Mouse (Mus musculus): Measurements from ENCODE around the gene Crp. TPM values are rescaled to one million over a fixed set of nuclear protein-coding genes. Genes with fewer than 3 reads are reported as not detected.
A peak's percentile ranks its signal among the peaks of the same experiment; 100 is the strongest.

Crp gene
- polyA plus RNA-seq, 1 experiment from 2014 or later = 9.1 TPM

DNA sequence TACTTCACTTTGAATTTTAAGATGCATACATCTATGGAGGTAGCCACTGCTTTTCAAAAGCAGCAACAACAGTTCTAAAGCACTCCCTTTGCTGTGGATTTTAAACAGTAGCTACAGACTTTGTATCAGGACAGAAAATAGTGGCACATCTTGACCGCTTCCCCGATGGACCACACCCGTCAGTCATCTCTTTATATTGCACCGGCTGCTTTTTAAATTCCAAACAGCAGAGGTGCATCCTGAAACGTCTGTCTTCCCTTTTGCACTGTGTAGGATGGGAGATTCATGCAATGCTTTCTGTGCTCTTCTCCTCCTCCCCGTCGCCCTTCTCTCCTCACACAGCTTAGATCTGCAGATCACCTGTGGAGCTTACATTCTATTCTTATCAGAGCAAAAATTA is 57.3 kb downstream of the Crp start:
- H3K9me3 ChIP-seq (replicated peaks) = no peaks in the 10 kb centered on the region
- H3K27me3 ChIP-seq (replicated peaks) = no peaks in the 10 kb centered on the region
- no peak overlapping the region for H3K9ac ChIP-seq
- H3K27ac ChIP-seq = no peak overlapping the region
- H3K4me1 ChIP-seq = no peaks in the 10 kb centered on the region
- 54% methylated on average over 7 of the region's 7 CpGs for WGBS (ENCODE audit: insufficient replicate concordance)
- H3K36me3 ChIP-seq = no peaks in the 10 kb centered on the region
- H3K4me3 ChIP-seq = no peak overlapping the region
- ATAC-seq = no peak
- no peak overlapping the region for H3K4me2 ChIP-seq

DNA sequence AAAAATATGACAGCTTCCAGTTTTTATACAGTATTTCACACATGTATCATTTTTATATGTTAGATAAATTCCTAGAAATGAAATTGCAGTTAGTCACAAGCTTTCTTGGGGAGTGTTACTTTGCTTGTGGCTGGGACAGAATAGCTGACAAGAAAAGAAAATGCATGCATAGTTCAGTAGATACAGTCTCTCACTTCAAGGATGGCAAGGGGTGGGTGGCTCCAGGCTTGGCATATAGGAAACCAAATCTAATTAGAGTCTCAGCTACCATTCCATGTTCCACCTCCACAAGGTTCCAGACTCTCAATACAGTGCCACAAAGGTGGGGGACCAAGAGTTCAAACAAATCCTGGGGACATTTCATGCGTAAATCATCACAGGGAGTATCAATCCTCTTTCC is 61.7 kb downstream of the Crp start:
- no peak overlapping the region for H3K9ac ChIP-seq
- H3K4me2 ChIP-seq = no peak overlapping the region
- no peaks in the 10 kb centered on the region for H3K9me3 ChIP-seq (replicated peaks)
- H3K4me1 ChIP-seq = no peaks in the 10 kb centered on the region
- H3K27ac ChIP-seq = no peak overlapping the region
- no peak overlapping the region for H3K4me3 ChIP-seq
- 54% methylated on average over 1 of the region's 1 CpGs for WGBS (ENCODE audit: insufficient replicate concordance)
- ATAC-seq = no peak
- no peaks in the 10 kb centered on the region for H3K27me3 ChIP-seq (replicated peaks)
- H3K36me3 ChIP-seq = no peaks in the 10 kb centered on the region

DNA sequence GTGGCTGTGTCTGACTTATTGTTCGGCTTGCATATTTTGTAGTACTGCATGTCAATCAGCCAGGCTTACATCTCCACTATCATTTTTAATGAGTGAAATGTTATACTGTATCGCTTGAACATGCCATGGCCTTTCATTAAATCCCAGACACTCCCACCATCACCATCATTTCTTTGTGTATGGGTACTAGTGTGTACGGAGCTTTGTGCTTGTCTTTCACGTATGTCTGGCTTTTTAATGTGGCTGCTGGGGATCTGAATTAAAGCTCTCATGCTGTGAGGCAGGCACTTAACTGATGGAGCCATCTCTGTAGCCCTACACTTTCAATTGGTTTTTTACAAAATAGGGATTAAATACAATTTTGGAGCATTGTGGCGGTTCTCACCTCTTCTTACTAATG is 81.3 kb downstream of the Crp start:
- Histone ChIP-seq H3K9ac (no peak overlapping the region), H3K36me3 (no peaks in the 10 kb centered on the region)
- 73% methylated on average over 5 of the region's 5 CpGs for WGBS (ENCODE audit: insufficient replicate concordance)

DNA sequence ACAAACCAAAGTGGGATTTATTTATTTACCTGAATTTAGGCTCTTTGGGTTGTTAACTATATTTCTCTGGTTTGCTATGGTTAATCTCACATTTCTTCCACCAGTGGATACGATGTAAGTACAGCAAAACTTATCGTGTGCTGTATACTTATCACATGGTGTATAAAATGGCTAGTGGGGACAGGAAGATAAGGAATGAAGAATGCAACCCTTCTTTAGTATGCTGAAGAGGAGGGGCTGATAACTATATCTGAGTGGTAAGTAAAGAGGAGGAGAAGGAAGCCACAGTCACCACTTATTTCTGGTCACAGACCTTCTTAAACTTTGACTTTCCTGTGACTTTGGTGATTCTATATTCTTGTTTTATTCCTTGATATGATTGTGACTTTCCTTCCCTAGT is 87.5 kb downstream of the Crp start:
- Histone ChIP-seq H3K4me2 (no peak overlapping the region), H3K9me3 (replicated peaks) (no peaks in the 10 kb centered on the region), H3K4me1 (no peaks in the 10 kb centered on the region), H3K9ac (no peak overlapping the region), H3K36me3 (no peaks in the 10 kb centered on the region), H3K27me3 (replicated peaks) (no peaks in the 10 kb centered on the region), H3K4me3 (no peak overlapping the region), H3K27ac (no peak overlapping the region)
- 37% methylated on average over 2 of the region's 2 CpGs for WGBS (ENCODE audit: insufficient replicate concordance)
- ATAC-seq = peak; percentile 61; the same call in 1 of the 2 replicates

More for the DNA sequence above, 81.3 kb downstream of the Crp start:
- H3K4me1 ChIP-seq = no peaks in the 10 kb centered on the region
- H3K27me3 ChIP-seq (replicated peaks) = no peaks in the 10 kb centered on the region
- no peak overlapping the region for H3K4me2 ChIP-seq
- no peak overlapping the region for H3K4me3 ChIP-seq
- H3K27ac ChIP-seq = no peak overlapping the region
- ATAC-seq = no peak
- no peaks in the 10 kb centered on the region for H3K9me3 ChIP-seq (replicated peaks)

DNA sequence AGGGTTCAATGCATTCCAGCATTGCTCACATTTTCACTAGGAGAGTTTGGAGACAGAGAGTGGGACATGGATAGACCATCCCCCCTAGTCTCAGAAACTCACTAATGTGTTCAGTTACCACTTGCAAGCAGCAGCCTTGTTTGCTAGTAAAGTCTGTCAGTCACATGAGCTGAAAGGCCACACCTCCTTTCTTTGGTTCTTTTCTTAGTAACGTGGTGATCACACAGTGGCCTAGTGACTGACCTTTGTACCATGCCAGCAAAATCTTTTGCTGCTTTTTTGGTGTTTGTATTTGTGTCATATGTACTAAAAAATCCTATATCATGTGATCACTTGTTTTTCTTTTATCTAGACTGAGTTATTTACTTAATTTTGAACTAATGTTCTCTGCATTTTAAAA is 88.0 kb downstream of the Crp start:
- ATAC-seq = no peak
- no peaks in the 10 kb centered on the region for H3K9me3 ChIP-seq (replicated peaks)
- H3K4me3 ChIP-seq = no peak overlapping the region
- H3K27me3 ChIP-seq (replicated peaks) = no peaks in the 10 kb centered on the region
- WGBS (ENCODE audit: insufficient replicate concordance) = 15% methylated on average over 1 of the region's 1 CpGs
- H3K4me1 ChIP-seq = no peaks in the 10 kb centered on the region
- H3K4me2 ChIP-seq = no peak overlapping the region
- H3K27ac ChIP-seq = no peak overlapping the region
- no peak overlapping the region for H3K9ac ChIP-seq
- no peaks in the 10 kb centered on the region for H3K36me3 ChIP-seq

DNA sequence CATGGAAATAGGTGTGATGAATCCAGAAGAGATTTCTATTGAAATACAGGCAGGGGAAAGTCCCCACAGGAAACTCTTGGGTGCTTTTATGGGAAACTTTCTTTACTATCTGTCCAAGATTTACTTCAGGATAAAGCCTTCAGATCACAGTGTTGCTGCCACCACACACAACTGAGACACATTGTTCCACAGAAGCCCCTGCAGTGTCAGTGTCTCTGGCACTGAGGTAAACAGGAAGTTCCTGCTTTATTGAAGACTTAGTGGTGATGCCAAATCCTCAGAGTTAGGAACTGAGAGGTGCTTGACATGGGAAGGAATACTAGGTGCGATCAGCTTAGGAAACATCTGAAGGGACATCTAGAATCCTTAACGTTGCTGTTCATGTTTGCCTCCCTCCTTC is 131.1 kb downstream of the Crp start:
- no peak for ATAC-seq
- Histone ChIP-seq H3K36me3 (no peaks in the 10 kb centered on the region), H3K9ac (no peak overlapping the region), H3K9me3 (replicated peaks) (no peaks in the 10 kb centered on the region), H3K4me1 (no peaks in the 10 kb centered on the region), H3K27me3 (replicated peaks) (no peaks in the 10 kb centered on the region), H3K4me3 (no peak overlapping the region), H3K27ac (no peak overlapping the region), H3K4me2 (no peak overlapping the region)
- WGBS (ENCODE audit: insufficient replicate concordance) = 65% methylated on average over 2 of the region's 2 CpGs

DNA sequence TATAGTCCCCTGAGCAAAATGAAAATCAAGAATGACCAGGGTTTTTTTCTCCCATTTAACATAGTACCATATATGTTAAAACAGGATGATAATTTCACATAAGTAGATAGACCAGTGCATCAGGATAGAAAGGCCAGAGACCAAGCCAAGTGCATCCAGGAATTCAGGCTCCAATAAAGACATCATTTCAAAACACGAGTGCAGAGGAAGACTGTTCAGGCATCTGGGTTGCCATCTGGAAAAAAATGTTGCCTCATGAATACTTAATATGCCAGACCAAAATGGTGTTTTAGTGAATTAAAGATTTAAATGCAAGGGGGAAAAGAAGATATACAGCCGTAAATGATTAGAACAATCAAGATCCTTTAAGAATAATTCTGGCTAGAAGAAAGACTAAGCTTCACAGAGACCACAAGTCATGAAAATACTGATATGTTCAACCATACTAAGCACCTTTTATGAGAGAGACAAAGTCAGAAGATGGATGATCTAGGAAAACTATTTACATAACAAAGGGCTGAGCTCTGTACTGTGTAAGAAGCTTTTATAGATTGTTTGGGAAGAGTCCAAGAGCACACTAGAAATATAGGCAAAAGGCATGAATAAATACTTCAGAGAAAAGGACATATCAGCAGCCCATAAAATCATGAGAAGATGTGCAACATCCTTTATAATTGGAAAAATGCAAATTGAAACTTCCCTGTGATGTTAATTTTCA is 149.3 kb downstream of the Crp start:
- no peak overlapping the region for H3K4me3 ChIP-seq
- ATAC-seq = no peak
- no peaks in the 10 kb centered on the region for H3K4me1 ChIP-seq
- H3K4me2 ChIP-seq = no peak overlapping the region
- H3K9ac ChIP-seq = no peak overlapping the region
- WGBS (ENCODE audit: insufficient replicate concordance) = 52% methylated on average over 2 of the region's 2 CpGs
- no peaks in the 10 kb centered on the region for H3K27me3 ChIP-seq (replicated peaks)
- H3K27ac ChIP-seq = no peak overlapping the region
- H3K36me3 ChIP-seq = no peaks in the 10 kb centered on the region
- H3K9me3 ChIP-seq (replicated peaks) = no peaks in the 10 kb centered on the region

DNA sequence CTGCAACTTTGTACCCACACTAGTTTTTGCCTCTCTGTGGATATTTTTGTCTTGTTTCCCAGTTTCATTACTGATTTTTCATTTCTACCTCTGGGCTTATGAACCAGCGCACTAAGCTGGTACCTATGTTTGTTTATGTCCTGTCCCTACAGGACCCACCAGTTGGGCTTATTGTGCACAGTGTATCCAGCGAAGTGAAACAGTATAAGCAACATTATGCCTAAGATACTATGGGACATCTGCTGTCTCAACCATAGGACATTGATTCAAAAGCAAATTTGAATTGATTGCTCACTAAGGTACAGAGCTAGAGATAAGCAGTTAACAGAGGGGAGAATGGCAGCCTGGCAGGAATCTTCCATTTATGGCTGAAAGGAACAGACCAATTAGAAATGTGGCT is 150.3 kb downstream of the Crp start:
- no peaks in the 10 kb centered on the region for H3K9me3 ChIP-seq (replicated peaks)
- no peak overlapping the region for H3K9ac ChIP-seq
- no peaks in the 10 kb centered on the region for H3K4me1 ChIP-seq
- H3K4me2 ChIP-seq = no peak overlapping the region
- ATAC-seq = no peak
- no peak overlapping the region for H3K27ac ChIP-seq
- no peaks in the 10 kb centered on the region for H3K27me3 ChIP-seq (replicated peaks)
- H3K4me3 ChIP-seq = no peak overlapping the region
- WGBS (ENCODE audit: insufficient replicate concordance) = 58% methylated on average over 2 of the region's 2 CpGs
- no peaks in the 10 kb centered on the region for H3K36me3 ChIP-seq

DNA sequence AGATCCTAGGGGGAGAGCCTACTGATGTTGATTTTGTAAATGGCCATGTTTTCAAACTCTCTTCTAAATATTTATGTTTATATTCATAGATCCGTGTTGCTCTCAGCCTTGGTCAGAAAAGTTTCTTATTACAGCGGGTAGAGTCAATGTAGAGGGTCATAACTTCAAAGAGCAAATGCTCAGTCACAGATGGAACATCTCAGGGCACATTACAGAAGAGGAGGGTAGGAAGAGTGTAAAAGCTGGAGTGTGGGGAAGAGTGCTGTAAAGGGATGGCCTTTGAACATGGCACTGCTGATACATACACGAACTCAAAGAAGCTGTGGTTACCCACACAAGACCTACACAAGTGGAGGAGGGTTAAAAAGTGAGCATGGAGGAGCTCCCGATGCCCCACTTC is 177.4 kb downstream of the Crp start:
- no peaks in the 10 kb centered on the region for H3K27me3 ChIP-seq (replicated peaks)
- H3K36me3 ChIP-seq = no peaks in the 10 kb centered on the region
- H3K9ac ChIP-seq = no peak overlapping the region
- ATAC-seq = no peak
- no peak overlapping the region for H3K4me2 ChIP-seq
- WGBS (ENCODE audit: insufficient replicate concordance) = 54% methylated on average over 4 of the region's 4 CpGs
- H3K9me3 ChIP-seq (replicated peaks) = no peaks in the 10 kb centered on the region
- no peak overlapping the region for H3K4me3 ChIP-seq
- H3K27ac ChIP-seq = no peak overlapping the region
- H3K4me1 ChIP-seq = no peaks in the 10 kb centered on the region

DNA sequence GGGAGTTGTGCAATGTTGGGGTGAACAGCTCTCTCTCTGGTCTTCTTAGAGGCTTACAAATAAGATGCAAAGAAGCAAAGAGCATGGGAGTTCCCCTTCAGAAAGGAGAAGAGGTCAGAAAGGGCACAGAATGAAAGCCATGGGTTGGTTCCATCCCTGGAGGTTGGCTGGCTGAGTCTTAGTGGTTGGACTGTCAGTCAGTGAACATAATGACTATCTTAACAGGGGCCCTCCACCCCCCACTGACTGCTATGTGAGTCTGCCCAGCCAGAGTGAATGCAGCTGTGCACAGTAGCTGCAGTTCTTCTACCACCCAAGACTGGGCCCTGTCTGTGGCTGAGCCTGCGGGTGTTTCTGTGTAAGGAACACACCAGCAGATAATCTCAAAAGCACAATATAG is 178.8 kb downstream of the Crp start:
- 63% methylated on average over 1 of the region's 1 CpGs for WGBS (ENCODE audit: insufficient replicate concordance)
- Histone ChIP-seq H3K9me3 (replicated peaks) (no peaks in the 10 kb centered on the region), H3K4me1 (no peaks in the 10 kb centered on the region), H3K36me3 (no peaks in the 10 kb centered on the region), H3K4me2 (no peak overlapping the region), H3K9ac (no peak overlapping the region), H3K27ac (no peak overlapping the region), H3K27me3 (replicated peaks) (no peaks in the 10 kb centered on the region), H3K4me3 (no peak overlapping the region)
- ATAC-seq = no peak

Other genes with a start within 250 kb of the Crp start
- gene Slamf9, start 222.7 kb upstream of the Crp start, polyA plus RNA-seq (2016; fragmentation: Nextera tagmentation; extraction: Ambion mirVana) = 1.1 and 1.3 TPM in 2 replicates
- 3.9 and 4.2 TPM in 2 replicates for gene Igsf9, start 216.3 kb upstream of the Crp start, polyA plus RNA-seq (2016; fragmentation: Nextera tagmentation; extraction: Ambion mirVana)
- gene Tagln2, start 198.0 kb upstream of the Crp start, polyA plus RNA-seq (2016; fragmentation: Nextera tagmentation; extraction: Ambion mirVana) = 177 and 178 TPM in 2 replicates
- gene Cfap45, start 177.3 kb upstream of the Crp start, polyA plus RNA-seq (2016; fragmentation: Nextera tagmentation; extraction: Ambion mirVana) = 0.55 and 0.79 TPM in 2 replicates
- not detected in 2 replicates for gene Vsig8, start 142.1 kb upstream of the Crp start, polyA plus RNA-seq (2016; fragmentation: Nextera tagmentation; extraction: Ambion mirVana)
- not detected in 2 replicates for gene Slamf8, start 107.5 kb upstream of the Crp start, polyA plus RNA-seq (2016; fragmentation: Nextera tagmentation; extraction: Ambion mirVana)
- not detected in 2 replicates for gene Fcrl6, start 95.5 kb upstream of the Crp start, polyA plus RNA-seq (2016; fragmentation: Nextera tagmentation; extraction: Ambion mirVana)
- gene Dusp23, start 65.1 kb upstream of the Crp start, polyA plus RNA-seq (2016; fragmentation: Nextera tagmentation; extraction: Ambion mirVana) = 4.3 and 5.0 TPM in 2 replicates
- 8.1 and 9.0 TPM in 2 replicates for gene Apcs, start 197.0 kb downstream of the Crp start, polyA plus RNA-seq (2016; fragmentation: Nextera tagmentation; extraction: Ambion mirVana)

Data from liver, embryonic 12.5 days (tissue).